Mouse (Mus musculus) c-Kit-positive CD71-positive TER-119-negative erythroid progenitor cells, embryonic 14.5 days (primary cell): ENCODE measurements around the gene Etv6.

ENCODE experiments used
- DNase-seq: peaks from one replicate; pipeline ENCODE4 v3.0.0-alpha.2; 2013; ENCODE audit warnings: low read depth

Etv6 gene

DNA sequence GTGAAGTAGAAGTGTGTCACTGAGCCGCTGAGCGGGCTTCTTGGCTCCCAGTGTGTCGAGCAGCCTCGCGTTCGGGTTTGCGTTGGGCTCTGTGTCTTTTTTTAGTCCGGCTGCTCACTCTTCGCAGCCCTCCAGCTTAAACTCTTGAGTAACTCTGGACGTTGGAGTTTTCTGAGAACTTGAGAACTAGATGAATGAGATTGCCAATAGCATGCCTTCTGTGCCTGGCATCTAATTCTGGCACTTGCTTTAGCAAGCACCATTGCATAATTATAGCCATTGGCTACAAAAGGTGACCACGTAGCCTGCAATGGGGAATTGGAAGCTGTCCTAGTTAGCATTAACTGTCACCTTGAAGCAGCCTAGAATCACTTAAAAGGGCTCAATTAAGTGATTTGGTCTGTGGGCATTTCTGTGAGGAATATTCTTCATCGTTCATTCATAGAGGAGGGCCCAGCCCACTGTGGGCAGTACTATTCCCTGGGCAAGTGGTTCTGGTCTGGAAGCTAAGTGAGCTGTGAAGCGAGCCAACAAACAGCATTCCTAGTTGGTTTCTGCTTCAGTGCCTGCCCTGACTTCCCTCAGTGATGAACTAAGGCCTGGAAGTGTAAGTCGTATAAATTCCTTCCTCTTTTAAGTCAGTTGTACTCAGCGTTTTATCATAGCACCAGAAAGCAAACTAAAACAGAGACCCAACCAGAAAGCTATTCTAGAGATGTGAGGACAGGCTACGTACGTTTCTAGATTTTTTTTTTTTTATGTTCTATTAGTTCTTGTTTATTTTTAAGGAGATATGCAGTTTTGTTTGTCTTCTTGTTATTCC is 136.6 kb downstream of the Etv6 start:
- DNase-seq: no peak

DNA sequence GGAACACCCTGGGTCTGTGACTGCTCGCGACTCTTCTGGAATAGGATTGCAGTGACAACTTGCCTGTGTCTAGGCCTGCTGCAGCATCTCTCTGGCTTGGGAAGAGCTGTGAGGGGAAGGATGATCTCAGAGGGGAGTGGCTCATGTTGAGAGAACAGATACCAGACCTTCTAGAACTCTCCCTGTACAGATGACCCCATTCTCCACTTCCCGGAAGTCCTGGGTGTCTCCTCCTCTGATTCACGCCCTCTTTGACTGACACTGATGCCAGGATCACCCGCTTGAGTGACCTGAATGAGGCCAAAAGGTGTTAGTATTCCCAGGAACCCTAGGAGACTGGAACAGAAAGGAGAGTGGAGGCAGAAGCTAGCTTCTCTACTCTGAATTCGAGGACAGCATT is 137.9 kb downstream of the Etv6 start:
- DNase-seq: no peak

DNA sequence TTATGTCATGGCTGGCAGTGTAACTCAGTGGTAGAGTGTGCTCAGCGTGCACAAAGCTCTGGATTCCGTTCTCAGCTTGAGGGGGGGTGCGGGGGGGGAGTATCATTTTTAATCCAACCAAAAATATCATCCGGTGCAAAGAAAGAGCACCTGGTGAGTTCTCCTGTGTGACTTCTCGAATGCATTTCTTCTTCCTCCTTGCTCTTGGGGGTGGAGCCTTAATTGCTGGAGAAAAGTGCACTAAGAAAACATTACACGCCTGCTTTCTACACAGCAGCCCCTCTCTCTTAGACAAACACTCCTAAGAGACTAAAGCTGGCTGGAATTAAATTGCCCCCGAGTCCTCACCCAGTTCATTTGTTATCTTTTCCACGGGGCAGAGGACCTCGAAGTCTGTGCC is 139.6 kb downstream of the Etv6 start:
- no peak for DNase-seq

DNA sequence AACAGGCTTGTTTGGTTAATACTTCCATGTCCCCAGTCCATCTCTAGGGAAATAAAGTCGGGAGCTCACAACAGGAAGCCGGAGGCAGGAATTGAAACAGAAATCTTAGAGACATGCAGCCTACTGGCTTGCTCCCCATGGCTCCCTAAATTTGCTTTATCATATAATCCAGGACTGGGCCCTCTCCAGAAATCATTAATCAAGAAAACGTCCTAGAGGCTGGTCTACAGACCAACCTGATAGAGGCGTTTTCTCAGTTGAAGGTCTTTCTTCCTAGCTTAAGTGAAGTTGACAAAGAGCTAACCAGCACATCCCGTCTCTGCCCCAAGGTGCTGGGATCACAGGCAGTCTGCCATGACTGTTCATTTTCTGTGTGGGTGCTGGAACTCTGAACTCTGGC is 141.7 kb downstream of the Etv6 start:
- DNase-seq: no peak

DNA sequence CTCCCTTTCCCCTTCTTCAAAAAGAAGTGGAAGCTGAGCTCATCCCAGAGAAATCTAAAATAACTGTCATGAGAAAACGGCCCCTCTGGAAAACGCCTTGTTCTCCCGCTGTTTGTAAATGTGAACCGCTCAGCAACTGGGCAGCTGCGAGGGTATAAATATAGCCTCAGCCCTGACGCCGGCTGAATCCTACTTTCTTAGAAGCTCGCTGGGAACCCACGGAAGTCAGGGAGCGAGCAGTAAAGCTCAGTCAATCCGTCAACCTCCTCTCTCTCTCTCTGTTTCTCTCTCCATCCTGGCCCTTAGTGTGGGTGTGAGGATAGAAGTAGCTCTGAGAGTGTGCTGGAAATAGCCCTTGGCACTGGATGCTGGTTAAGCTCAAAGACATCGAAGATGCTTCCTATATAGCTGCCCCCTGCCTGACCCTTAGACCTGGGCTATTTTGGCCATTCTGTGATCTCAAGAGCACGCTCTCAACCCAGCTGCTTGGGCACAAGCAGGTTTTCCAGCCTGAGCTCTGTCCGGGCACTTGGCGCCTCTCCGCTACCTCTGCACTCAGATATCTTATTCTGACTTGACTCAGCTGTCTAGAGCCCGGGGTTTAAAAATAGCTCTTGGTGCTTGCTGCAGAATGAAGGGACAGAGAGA is 146.9 kb downstream of the Etv6 start:
- DNase-seq: no peak

DNA sequence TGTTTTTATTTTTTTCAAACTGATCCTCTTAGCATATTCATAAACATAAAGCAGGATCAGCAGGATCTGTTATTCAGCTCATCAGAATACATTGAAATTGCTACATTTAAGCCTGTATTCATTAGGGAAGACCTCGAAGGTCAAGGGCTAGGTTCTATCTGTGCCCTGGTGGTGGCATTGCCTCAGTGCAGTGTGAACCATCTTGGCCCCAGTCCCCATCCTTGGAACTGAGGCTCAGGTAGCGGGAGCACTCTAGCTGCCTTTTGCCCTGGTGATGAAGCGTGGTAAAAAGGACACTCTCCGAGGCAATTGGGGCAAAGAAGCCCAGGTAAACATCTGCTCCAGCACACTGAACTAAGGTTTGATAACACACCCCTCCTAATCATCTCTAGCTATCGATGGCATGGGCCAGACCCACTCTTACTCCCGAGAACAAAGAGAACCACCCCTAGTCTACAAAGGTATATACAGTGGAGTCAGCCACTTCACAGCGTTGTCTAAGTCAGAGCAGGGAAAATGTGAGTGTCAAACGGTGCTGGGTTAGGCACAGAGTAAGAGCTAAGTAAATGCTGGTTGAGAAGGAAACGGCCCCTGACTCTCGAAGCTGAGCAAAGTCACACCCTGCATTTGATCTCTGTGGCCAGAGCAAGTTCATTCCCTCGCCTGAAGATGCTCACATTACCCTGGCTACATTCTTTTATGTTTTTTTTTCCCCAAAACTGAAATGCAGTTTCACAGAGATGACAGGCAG is 148.3 kb downstream of the Etv6 start:
- no peak for DNase-seq

DNA sequence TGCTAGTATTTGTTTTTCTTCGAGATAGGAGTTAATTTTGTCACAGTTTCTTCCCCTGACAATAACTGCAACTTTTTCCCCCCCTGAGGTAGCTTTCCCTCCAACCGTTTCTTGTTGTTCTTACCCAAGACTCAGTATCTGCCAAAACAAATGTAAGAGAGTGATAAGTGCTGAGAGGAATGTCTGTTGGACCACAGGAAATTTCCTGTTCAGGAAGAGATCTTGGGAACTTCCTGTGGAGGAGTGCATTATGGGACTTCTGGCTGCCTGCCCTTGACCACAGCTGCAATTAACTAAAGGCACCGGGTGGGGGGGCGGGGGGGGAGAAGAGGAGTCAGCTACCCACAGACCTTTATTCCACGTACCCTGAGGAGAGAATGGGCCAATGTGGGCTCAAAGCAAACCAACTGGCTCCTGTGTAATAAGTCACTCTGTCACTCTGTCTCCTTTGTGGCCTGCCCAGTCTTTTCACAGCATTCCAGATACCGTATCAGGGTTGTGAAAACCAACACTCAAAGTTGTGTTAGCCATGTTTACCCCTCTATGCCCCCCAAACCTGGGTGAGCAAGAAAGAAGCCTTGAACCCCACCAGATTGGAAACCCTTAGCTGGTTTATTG is 150.9 kb downstream of the Etv6 start:
- no peak for DNase-seq

DNA sequence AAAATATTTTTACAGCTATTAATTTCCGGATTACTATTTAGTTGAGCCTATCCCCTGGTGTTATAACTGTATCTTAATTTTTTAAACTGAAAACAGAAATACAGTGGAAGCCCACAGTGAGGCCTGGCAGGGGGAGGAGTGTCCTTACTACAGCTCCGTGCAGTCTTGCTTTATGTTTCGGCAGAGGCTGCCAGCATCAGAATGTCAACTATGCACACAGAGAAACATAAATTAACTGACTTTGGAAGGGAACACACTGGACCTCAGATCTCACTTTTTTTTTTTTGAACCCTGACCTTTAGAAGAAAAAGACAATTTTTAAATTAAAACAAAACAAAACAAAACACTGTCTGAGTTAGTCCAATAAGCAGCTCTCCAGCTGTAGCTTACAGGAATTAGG is 153.2 kb downstream of the Etv6 start:
- DNase-seq: no peak

DNA sequence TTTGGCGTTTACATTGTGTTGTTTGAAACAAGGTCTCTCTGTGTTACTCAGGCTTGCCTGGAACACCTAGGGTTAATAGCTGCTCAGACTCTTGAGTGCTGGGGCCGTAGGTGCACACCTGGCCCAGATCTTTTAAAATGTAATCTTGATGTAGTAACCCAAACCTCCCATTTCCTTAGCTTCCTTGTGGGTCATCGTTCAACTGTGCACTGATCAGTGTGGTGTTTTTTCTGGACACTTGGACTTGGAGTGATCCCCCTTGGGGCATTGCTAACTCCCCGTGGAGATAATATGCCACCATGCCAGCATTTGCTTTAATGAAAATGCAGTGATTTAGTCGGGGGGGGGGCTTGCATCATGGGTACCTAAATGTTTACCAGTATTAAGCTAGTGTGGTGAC is 153.7 kb downstream of the Etv6 start:
- no peak for DNase-seq

DNA sequence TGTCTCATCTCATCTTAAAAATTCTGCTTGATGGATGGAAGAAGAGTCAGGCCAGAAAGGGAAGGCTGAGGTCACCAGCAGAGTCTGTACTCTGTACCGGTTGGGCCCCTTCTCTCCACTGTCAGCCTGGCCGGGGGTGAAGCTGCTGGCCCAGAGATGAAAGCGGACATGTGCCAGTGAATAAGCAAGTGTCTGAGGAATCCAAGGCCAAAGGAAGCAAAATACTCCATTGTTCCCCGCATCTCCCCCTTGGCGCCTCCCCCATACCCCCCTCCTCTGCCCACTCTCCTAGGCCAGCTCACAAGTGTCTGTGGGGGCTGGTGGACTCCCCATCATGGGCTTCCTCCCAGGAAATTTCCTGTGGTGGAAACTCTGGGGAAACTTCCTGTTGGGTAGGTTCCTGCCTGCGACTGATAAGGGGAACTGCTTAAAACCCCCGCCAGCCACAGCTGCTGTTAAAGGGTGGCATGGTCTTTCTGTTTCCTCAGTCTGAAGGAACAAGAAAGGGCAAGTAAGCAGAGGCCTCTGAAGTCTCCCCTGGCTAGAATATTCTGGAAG is 154.2 kb downstream of the Etv6 start:
- DNase-seq: no peak

DNA sequence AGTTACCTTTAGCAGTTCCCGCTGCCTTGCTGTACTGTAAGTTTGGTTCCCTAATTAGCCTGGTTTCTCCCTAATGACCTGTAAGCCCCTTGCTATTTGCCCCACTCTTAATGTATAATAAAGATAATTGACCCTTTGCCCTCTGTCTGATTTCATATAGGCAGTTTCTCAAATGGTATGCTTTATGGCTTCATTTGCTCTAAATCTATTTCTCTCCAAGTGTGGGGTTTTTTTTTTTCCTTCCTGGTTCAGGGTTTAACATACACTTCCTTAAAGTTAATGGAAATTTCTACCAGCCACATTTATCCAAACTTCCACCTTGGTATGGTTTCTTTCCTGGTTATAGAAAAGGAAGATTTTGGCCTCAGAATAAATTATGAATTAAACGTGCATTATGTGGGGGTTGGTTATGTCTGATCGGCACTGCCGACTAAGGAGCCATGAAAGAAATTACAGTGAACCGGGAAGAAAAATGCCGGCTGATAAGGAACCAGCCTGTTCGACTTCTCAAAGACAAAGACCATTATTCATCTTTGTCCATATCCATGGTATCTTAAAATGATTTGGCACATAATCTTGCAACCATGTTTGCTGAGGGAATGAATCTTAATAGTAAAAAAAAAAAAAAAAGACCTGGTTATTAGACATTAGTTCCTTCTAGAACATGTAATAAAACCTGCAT is 155.2 kb downstream of the Etv6 start:
- no peak for DNase-seq

DNA sequence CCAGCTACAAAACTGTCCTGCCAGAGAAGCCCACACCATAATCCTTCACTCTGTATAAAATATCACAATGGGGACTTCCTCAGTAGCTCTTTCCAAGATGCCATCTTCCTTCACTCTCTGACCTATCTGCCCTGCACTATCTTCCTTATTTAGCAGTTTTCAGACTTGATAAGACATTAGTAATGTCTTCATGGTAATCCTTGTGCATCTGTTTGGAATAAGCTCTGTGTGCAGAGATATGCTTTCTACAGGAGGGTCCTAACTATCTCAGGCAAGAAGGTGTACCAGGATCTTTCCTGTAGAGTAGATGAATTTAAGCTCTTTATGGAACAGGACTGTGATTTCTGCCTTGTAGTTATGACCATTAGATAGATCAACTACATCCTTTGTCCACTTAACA is 157.2 kb downstream of the Etv6 start:
- no peak for DNase-seq

DNA sequence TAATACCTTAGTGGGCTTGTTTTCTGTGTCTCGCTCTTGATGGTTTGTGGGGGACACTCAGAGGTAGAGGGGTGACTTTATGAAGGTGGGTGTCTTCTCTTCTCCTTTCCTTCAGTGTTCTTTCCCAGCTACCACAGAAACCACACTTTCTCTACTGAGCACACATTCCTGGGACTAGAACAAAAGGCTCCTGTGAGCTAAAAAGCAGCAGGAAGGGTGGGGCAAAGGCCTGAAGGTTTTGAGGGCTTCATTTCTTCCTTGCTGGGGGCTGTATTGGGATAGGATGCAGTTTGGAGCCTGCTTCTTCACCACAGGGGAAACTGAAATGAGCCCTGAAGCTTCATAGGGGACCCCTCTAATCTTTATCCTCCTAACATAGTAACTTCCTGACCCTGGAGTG is 164.4 kb downstream of the Etv6 start:
- DNase-seq: no peak

DNA sequence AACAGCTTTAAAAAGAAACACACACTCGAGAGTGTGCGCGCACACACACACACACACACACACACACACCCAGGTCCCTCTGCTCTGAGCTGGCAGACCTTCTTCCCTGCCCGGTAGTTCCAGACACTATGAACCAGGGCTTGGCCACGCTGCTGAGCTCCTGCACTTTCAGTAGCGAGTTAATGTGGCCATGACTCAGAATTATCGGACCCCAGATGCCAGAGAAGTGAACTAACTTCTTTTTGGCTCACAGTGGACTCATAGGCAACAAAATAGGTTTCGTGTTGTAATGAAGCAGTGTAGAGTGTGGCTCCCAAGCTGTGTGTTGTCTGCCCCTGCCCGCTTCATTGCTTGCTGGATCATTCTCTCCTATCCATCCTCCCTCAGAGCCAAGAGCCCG is 165.1 kb downstream of the Etv6 start:
- no peak for DNase-seq

DNA sequence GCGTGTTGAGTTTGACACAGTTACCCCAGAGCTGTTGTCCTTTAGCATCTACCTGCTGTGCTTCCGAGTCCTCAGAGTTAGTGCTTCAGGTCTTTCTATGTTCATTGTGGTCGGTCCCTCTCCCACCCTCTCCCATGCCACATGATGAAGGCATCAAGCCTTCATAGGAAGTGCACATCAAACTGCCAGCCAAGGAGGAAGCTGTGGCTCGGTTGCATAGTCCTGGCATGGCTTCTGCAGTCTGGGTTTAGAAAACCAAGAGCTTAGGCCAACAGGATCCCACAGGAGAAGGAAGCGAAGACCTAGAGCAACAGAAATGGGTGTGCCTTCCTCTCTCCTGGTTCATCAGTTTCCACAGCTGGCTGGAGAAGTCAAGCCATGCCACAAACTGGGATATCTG is 166.7 kb downstream of the Etv6 start:
- DNase-seq: no peak

DNA sequence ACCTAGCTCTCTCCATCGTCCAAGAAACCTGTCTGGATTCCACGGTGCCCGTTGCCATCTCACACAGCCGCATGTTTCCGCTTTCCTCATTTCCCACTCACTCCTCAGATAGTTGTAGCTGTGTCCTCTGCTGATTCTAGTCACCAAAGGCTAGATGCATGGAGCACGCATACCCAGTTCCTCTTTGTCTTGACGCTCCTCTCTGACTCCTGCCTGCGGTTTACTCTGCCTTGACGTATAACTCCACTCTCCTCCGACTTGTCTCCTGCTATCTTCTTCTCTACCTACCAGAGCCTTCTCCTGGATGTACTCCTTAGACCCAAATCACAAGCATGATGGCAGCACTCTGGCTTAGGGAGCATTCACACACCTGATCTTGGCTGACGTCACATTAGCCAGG is 169.7 kb downstream of the Etv6 start:
- DNase-seq: no peak

DNA sequence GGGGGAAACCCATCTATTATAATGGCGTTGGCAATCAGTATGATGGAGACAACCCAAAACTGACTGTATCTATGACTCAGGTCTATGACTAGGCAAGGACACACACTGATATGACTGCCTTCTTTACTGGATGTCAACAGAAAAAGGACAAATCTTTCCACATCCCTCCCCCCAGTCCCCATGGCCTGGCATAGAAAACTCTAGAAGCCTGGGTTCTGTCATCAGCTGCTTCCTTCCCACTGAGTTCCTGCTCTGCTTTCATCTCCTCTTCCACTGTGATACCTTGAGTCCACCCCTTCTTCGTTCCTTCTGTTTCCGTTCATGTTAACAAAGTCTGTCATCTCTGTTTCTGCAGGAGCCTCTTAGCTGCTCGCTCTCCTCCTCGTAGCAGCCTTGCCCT is 170.2 kb downstream of the Etv6 start:
- DNase-seq: no peak

DNA sequence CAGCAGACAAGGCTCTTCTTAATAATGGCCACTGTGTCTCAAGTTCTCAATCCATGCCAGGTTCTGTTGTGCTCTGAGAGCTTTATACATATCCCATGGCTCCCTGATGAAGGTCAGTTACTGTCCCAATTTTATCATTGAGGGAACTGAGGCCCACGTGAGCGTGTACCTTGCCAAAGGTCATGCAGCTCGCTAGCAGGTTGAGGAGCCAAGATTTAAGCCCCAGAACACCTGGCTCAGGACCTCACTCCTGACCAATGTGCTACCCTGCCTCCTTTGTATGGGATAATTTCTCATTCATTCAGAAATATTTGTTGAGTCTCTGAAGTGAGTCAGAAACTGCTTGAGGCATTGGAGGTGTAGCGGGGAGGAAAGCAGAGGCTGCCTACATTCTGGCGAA is 170.8 kb downstream of the Etv6 start:
- DNase-seq: no peak

DNA sequence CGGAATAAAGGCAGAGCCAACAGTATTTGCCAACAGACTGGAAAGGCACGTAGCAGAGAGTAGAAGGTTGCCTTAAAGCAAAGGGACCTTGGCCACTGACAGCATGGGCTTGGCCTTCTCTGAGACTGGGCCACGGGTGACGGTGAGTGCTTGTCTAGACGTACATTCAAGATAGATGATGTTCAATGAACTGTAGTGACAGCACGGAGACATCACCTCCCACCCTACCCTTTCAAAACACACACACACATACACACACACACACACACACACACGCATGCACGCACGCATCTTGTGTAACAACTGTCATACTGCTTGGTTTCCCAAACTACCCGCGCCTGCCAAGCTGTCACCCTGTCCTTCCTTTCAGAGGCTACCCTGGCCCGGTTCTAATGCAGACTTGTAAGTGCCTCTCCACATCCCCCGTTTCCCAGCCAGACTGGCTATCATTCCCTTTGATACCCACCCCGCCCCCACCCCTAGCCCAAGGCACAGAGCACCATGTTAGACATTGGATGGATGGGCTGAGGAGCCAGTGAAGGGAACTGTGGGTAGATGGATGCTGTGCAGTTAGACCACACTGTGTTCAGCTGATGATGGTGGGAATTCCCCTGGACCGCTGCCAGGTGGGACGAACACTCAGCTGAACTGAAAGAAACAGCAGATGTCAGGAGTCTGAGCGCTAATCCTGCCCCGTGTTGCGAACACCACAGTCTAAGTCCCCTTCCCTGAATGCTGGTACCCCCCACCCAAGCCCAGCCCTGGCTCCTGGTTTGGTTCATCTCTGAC is 172.1 kb downstream of the Etv6 start:
- DNase-seq: no peak

DNA sequence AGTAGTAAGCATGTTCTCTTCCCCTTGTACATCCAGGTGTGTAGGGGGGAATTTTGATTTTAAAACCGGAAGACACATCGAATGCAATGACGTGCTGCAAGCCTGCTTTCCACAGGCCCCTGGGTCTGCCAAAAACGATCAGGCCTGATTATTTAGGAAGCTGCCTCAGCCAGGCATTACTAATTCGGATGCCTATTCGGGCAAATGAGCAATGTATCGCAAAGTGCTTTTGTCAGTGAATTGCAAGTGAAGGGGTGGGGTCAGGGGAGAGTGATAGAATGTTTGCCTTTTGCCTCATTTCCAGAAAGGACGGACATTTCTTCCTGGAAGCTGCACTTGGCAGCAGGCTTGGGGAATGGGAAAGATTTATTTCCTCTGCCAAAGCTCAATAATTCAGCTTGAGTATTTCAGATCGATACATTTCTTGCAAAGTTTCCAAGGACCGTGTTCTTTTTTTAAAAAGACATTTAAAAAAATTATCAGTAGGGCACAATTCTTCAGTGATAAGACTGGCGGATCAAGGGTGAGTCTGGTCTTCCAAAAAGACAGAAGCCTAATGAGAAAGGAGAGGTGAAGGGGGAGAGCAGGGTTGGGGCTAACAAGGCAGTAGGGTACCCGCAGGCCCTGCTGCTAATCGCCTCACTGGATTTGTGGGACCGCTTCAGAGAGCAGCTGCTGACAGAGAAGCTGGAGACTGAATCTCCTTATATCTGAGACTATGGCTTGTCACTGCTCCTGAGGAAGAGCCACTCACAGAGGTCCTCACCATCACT is 172.9 kb downstream of the Etv6 start:
- DNase-seq: no peak
